Mouse (Mus musculus): ENCODE measurements around the gene Crlf1.

Gene Crlf1

DNA sequence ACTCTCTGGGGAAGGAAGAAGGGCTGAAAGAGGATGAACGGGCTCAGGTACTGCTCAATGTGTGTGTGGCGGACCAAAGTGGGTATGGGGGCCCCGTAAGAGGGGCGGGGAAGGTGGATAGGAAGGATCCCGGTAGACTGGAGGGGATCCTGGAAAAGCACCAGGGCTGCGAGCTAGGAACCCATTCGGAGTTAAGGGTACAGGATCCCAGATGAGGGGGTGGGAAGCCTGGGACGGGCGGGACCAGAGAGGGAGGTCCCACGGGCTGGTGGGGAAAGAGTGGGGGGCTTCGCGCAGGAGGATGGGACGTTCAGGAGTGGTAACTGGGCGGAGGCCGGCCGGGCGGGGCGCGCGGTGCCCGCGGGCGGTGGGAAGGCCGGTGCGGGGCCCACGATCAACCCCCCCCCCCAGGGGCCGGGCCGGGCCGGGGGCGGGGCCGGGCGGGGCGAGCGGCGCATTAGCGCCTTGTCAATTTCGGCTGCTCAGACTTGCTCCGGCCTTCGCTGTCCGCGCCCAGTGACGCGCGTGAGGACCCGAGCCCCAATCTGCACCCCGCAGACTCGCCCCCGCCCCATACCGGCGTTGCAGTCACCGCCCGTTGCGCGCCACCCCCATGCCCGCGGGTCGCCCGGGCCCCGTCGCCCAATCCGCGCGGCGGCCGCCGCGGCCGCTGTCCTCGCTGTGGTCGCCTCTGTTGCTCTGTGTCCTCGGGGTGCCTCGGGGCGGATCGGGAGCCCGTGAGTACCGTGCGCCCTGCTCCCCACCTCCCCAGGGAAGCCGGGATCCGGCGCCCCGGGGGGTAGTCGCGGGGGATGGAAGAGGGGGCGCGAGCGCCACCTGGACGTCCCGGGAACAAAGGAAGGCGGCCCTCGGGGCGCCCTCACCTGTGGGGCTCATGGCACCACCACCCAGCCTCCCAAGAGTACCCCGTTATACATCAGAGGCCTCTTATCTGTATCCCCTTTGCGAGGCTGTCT lies at the start of gene Crlf1:
Crlf1 (plus strand) TSS at position 495 of the 977 bp plus-strand sequence.
- in situ Hi-C loops (cut with MboI; ENCODE audit: low pct_unique_long_range_greater_than_20kb in 1 of 2, low sequenced_read_pairs in 2 of 2, unreplicated experiment in 1 of 2) = no loop called here

DNA sequence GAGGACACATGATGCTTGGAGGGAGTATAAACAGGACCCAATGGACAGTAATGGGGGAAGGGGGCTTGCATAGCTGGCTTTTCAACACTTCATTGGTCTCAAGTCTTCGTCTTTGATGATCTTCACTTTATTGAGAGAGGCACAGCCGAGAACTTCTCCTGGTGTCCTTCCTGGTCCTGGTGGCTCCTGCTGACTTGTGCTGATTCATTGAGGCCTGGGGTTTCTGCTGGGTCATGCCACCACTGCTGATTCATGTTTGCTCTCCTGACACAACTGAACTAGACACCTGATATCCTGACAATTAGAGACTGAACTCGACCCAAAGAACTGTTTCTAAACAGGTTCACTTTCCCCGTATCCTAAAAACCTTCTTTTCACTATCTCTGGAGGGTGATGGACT lies 49.6 kb upstream of the Crlf1 start:
- in situ Hi-C loops (cut with MboI; ENCODE audit: low pct_unique_long_range_greater_than_20kb in 1 of 2, low sequenced_read_pairs in 2 of 2, unreplicated experiment in 1 of 2) = no loop called here

DNA sequence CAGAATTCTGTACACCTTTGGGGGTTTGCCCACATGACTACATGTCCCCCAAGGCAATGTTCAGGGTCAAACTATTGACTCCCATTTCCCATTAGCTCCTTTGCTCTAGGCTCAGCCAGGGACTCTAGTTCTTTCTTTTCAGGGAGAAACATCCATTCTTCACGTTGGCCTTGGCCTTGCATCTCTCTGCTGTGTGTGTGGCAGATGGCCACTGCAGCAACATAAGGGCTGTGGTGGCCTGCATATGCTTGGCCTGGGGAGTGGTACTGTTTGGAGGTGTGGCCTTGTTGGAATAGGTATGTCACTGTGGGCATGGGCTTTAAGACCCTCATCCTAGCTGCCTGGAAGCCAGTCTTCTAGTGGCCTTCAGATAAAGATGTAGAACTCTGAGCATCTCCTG lies 47.0 kb upstream of the Crlf1 start:
- in situ Hi-C loops (cut with MboI; ENCODE audit: low pct_unique_long_range_greater_than_20kb in 1 of 2, low sequenced_read_pairs in 2 of 2, unreplicated experiment in 1 of 2) = no loop called here

DNA sequence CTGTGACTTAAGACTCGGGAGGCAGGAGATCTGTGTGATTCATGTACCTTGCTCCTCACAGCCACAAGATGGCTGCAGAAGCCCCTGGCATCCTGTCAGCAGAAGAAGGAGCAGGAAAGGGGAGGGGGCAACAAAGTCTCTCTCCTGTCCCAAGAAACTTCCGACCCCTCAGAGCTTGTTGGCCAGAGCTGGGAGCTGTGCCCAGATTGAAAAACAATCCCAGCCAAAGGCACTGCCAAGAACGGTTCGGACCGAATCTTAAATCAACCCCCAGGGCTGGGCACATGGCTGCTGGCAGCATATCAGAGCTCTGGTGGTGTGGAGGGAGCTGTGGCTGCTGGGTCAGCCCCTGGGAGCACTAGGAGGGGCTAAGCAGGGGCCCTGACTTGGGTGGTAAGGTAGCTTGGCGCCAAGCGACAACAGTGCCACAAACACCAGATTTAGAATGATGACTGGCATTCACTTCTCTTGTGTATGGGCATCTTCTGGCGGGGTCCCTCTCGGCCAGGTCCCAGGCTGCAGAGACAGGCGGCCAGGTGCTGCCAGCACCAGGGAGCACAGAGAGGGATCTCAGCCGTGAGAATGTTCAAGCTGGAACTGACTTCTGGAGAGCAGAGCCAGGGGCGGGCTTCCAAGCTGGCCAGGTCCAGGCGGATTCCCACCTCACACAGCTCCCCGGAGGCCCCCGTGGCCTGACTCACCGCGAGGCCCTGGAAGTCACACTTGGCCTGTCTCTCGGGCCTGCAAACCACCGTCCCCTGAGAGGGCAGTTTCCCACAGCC lies 45.1 kb upstream of the Crlf1 start:
- in situ Hi-C loops (cut with MboI; ENCODE audit: low pct_unique_long_range_greater_than_20kb in 1 of 2, low sequenced_read_pairs in 2 of 2, unreplicated experiment in 1 of 2) = no loop called here

DNA sequence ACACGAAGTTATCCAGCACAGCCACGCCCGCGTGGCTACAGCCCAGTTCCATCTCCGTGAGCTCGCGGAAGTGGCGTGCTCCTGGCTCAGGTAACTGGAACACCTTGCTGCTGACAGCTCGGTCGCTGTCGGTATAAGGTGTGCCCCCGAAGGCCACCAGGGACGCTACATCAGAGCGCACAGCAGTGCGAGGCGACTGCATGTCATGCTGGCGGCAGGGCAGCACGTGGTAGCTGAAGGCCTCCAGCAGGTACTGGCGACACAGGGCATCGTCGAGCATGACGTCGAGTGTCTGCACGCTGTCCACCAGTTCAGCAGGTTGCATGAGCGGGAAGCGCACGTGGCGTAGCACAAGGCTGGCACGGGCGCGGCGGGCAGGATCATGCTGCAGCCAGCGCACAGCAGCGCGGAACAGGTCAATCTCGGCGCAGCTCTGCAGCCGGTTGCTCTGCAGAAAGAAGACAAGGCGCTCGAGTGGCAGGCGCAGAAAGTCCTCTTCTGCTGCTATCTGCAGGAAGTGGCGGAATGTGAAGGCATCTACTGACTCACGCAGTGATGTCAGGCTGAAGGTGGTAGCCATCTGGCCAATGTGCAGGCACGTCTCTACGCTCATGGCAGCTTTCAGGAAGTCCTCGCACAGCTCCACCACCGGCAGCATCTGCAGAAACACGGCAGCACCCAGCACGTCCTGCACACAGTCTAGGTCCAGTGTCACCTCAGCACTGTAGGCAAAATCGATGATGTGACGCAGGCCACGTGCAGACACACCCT lies 40.6 kb upstream of the Crlf1 start:
- in situ Hi-C loops (cut with MboI; ENCODE audit: low pct_unique_long_range_greater_than_20kb in 1 of 2, low sequenced_read_pairs in 2 of 2, unreplicated experiment in 1 of 2) = no loop called here

DNA sequence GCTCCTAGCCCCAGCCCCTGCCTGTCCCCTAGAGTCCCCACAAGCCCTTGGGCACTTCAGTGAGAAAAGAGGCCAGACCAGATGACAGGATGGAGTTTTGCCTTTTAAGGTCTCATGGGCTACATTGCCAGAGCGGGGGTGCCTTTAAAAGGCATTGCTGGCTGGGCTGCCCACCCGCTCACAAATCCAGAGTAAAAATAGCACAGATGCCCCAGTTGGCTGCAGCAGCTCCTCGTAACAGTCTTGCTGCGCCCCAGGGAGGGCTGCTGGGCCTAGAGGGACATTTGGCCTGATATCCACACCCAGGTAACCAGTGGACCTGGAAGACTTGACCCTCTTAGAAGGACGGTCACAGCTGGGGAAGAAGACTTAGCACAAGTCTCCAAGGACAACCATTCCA lies 39.1 kb upstream of the Crlf1 start:
- in situ Hi-C loops (cut with MboI; ENCODE audit: low pct_unique_long_range_greater_than_20kb in 1 of 2, low sequenced_read_pairs in 2 of 2, unreplicated experiment in 1 of 2) = no loop called here

DNA sequence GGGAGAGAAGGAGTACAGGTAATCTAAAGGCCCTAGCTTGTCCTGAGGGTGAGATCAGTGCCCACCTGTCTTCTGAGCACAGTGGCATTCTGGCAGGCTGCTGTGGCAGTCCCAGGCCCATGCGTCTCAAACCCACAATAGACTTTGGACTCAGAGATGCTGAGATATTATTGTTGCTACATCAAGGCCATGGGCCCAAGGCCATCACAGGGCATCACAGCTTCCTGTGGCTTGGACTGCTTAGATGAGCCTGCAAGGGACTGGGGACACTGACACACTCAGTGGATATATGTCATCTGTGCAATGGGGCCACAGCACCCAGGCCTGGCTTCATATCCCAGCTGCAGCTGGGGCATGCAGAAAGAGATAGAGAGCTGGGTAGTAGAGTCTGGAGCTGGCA lies 36.0 kb upstream of the Crlf1 start:
- in situ Hi-C loops (cut with MboI; ENCODE audit: low pct_unique_long_range_greater_than_20kb in 1 of 2, low sequenced_read_pairs in 2 of 2, unreplicated experiment in 1 of 2) = no loop called here

DNA sequence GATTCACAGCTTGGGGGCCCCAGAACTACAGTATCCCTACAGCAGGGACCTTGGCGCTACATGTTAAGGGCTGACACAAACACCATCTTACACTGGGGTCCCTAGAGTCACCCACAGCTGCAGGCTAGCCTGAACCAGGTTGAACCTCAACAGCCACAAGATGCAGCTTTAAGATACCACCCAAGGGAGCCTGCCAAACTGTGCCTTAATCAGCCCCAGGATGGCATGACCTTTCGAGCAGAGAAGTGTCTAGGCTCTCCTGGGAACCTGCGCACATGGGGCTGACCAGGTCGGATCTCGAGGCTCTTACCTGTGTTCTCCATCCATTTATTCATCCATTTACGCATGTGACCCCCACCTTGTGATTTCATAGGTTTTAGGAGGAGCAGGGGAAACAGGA lies 35.1 kb upstream of the Crlf1 start:
- in situ Hi-C loops (cut with MboI; ENCODE audit: low pct_unique_long_range_greater_than_20kb in 1 of 2, low sequenced_read_pairs in 2 of 2, unreplicated experiment in 1 of 2) = no loop called here

DNA sequence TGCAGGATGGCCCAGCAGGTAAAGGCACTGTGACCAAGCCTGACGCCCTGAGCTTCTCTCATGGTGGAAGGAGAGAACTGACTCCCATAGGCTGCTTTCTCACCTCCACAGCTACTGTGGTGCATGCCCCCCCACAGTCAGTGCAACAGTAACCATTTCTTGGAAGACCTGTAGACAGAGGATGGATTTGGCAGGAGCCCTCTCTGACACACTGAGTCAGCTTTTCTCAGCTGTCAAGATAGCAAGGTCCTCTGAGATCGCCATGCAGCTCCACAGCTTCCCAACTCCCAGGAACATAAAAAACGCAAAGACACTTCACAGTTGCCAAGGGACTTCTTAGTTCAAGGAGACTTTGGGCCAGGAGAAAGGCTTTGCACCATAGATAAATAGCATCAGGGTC lies 34.5 kb upstream of the Crlf1 start:
- in situ Hi-C loops (cut with MboI; ENCODE audit: low pct_unique_long_range_greater_than_20kb in 1 of 2, low sequenced_read_pairs in 2 of 2, unreplicated experiment in 1 of 2) = no loop called here

DNA sequence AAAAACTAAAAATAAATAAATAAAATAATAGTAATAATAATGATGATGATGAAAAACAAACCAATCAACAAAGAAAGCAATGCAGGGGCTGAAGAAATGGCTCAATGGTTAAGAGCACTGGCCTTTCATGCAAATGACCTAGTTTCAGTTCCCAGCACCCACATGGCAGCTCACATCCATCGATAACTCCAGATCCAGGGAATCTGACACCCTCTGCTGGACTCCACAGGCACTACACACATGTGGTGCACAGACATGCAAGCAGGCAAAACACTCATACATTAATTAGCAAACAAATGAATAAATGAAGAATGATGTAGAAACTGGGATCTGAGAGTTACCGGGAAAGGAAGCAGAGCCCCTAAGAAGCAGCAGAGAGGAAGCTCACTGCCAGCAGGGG lies 33.3 kb upstream of the Crlf1 start:
- in situ Hi-C loops (cut with MboI; ENCODE audit: low pct_unique_long_range_greater_than_20kb in 1 of 2, low sequenced_read_pairs in 2 of 2, unreplicated experiment in 1 of 2) = no loop called here

DNA sequence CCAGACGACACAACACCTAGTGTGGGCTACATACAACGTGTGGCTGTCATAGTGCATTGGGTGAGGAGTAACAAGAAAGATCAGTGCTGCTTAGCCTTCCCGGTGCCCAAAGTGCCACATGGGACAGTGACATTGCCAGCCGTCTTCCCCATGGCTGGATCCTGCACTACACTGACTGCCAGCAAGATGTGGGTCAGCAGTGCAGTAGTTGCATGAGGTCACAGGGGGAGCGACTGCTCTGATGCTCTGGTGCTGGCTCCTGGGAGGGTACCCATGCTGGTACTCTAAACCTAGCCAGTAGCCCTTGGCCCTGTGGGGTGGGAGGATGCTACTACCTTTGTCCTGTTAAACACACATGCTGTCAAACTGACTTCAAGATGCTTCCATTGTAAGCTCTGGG lies 32.8 kb upstream of the Crlf1 start:
- in situ Hi-C loops (cut with MboI; ENCODE audit: low pct_unique_long_range_greater_than_20kb in 1 of 2, low sequenced_read_pairs in 2 of 2, unreplicated experiment in 1 of 2) = no loop called here

DNA sequence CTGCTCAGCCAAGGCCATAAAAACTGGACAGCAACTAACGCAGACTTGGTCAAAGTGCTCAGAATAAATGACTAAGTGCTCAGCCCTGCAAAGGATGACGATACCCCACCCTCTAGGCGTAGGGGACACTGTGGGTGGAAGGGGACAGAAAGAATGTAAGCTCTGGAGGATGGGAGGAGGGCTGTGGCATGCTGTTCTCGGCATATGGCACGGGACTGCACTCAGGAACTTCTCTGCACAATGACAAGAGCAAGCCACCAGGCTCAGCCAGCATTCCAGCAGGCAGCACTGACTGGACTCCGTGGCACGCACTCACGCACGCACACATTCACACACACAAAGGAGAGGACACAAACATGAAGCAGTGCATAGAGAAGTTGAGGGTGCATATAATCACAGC lies 32.4 kb upstream of the Crlf1 start:
- in situ Hi-C loops (cut with MboI; ENCODE audit: low pct_unique_long_range_greater_than_20kb in 1 of 2, low sequenced_read_pairs in 2 of 2, unreplicated experiment in 1 of 2) = no loop called here

DNA sequence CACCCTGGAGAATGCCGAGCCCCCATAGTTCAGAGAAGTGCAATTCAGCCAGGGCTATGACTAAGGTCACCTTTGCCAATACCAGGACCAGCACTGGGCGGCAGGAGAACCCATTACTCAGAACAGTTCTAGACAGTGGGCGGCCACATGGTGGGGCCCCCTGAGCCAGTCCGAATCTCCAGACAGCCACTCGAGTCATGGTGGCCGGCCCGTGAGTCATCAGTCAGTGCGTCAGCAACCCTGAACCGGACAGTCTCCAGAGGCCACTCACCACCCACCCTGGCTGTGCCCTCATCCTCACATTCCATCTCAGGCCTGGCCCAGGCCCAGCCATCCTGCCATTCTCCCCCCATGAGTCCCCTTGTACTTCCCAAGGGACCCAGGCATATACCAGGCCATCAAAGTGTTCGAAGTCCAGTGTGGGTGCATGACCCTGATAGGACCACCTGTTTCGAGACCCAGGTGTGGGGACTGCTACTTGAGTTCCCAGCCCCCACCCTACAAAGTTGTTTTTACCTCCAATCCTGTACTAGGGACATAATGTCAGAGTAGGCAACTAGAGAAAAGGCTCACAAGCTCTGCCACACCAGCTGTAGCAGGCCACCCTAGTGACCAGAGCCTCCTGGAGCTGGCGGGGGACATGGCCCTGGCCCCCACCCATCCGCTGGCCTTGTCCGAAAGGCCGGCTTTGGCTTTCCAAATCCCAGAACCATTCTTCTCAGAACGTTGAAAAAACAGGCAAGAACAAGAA lies 31.0 kb upstream of the Crlf1 start:
- in situ Hi-C loops (cut with MboI; ENCODE audit: low pct_unique_long_range_greater_than_20kb in 1 of 2, low sequenced_read_pairs in 2 of 2, unreplicated experiment in 1 of 2) = no loop called here

DNA sequence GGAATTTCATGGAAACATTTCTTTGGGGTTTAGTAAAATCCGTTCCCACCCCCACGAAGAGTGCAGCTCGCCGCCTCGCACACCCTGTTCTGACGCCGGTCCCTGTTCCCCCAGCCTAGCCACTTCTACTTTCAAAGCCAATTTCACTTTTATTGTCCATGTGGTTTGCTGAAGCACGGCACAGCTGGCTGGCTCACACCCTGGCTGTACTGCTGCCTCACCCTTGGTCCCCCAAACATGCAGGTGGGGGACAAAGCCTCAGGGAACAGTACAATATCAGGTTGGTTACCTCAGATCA lies 30.5 kb upstream of the Crlf1 start:
- in situ Hi-C loops (cut with MboI; ENCODE audit: low pct_unique_long_range_greater_than_20kb in 1 of 2, low sequenced_read_pairs in 2 of 2, unreplicated experiment in 1 of 2) = no loop called here

DNA sequence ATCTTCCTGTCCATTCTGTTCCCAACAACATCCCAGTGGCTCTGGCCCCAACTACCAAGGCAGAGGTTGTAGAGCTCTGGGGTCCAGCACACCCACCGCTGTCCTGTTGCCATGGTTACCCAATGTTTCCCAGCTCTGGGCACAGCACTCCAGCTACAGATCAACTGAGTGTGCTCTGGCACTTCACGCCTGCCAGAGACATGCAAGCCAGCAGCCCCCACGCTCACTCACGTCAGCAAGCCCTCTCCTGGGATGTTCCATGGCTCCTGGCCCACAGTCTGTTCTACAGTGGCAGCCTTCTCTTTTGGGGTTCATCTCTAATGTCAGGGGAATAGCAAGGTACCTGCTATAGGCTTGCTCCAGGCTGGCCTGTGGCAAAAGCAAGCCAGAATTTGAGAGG lies 29.7 kb upstream of the Crlf1 start:
- in situ Hi-C loops (cut with MboI; ENCODE audit: low pct_unique_long_range_greater_than_20kb in 1 of 2, low sequenced_read_pairs in 2 of 2, unreplicated experiment in 1 of 2) = no loop called here

DNA sequence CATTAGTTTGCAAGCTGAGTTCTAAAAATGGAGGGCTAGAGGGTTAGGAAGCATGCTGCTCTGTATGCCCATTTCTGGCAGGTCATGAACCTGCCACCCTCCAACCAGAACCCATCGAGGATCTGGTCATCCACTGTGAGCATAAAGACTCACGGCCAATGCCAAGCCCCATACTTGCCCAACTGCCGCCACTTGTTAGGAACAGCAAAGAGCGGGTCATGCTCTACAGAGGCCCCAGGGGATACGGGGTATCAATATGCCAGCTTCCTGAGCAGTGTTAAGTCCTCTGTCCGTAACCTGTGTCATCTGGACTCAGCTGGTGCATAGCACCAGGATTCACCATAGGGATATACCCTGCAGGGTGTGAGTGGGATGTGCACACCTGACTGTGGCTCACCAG lies 28.8 kb upstream of the Crlf1 start:
- in situ Hi-C loops (cut with MboI; ENCODE audit: low pct_unique_long_range_greater_than_20kb in 1 of 2, low sequenced_read_pairs in 2 of 2, unreplicated experiment in 1 of 2) = no loop called here

DNA sequence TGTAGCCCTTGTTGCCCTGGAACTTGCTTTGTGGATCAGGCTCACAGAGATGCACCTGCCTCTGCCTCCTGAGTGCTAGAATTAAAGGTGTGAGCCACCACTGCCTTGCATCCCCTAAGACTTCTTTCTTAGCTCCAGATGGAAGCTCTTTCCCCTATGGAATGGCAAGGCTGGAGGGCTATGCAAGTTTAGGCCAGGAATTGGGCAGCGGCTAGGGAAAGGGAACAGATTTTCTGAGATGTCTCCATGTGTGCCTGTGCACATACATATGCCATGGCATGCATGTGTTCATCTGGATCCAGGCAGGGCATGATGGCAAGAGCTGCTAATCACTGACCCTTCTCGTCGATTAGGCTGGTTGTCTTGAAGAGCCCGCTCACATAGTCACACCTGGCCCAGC lies 27.3 kb upstream of the Crlf1 start:
- in situ Hi-C loops (cut with MboI; ENCODE audit: low pct_unique_long_range_greater_than_20kb in 1 of 2, low sequenced_read_pairs in 2 of 2, unreplicated experiment in 1 of 2) = no loop called here

DNA sequence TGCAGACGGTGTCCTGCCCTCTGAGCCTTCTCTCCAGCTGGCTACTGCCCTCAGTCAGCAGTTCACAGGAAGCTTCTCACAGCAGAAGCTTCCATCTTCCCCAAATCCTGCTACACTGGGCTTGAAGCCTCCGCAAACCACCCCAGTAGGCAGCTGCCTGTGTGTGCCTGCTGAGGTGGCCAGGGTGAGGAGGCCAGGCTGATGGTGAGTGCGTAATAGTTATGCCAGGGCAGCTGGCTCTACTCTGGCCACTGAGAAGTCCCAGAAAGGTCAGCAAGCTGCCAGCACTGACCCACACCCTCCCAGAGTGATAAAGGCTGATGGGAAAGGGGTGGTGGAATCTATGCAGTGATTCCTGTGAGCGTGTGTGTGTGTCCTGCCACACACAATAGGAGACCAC lies 26.7 kb upstream of the Crlf1 start:
- in situ Hi-C loops (cut with MboI; ENCODE audit: low pct_unique_long_range_greater_than_20kb in 1 of 2, low sequenced_read_pairs in 2 of 2, unreplicated experiment in 1 of 2) = no loop called here

DNA sequence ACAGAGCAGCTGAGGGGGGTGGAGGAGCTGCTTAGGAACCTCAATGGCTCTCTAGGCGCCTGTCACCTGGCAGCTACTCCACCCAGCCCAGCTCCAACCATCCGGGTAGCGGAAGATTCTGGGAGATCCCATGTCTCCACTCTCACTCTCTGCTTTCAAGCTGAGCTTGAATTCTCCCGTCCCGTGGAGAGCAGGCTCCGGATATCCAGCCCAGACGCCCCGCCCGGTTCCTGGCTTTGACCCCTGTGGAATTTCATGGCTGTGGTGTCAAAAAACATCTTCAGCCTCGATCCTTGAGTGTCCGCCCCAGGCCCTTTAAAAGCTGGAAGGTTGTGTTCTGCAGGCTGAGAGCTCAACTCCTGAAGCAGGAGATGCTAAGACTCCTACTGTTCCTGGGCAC lies 26.2 kb upstream of the Crlf1 start:
- in situ Hi-C loops (cut with MboI; ENCODE audit: low pct_unique_long_range_greater_than_20kb in 1 of 2, low sequenced_read_pairs in 2 of 2, unreplicated experiment in 1 of 2) = no loop called here
